Mouse (Mus musculus): Measurements from ENCODE around the gene Cst3.

The Cst3 gene

GRCm38 (mm10) chr2:148875335-148875811 lies at the start of gene Cst3:
Gene Cst3 (minus strand): TSS chr2:148875692.
- peak; percentile 86 for DNase-seq (ENCODE audit: low read depth, low spot score)

GRCm38 (mm10) chr2:148902286-148902685 lies 26.8 kb upstream of the Cst3 start:
- peak; percentile 61 for DNase-seq (ENCODE audit: low read depth, low spot score)

- no peak for DNase-seq (ENCODE audit: low read depth, low spot score)
Measured at GRCm38 (mm10) chr2:148900305-148900704, 24.8 kb upstream of the Cst3 start.

GRCm38 (mm10) chr2:148896219-148896618 lies 20.7 kb upstream of the Cst3 start:
- DNase-seq (ENCODE audit: low read depth, low spot score): no peak

- DNase-seq (ENCODE audit: low read depth, low spot score): no peak
Measured at GRCm38 (mm10) chr2:148893107-148893506, 17.6 kb upstream of the Cst3 start.

GRCm38 (mm10) chr2:148890021-148890851 lies 14.7 kb upstream of the Cst3 start:
- DNase-seq (ENCODE audit: low read depth, low spot score): no peak

- DNase-seq (ENCODE audit: low read depth, low spot score): no peak
Measured at GRCm38 (mm10) chr2:148889331-148890010, 14.0 kb upstream of the Cst3 start.

GRCm38 (mm10) chr2:148888872-148889271 lies 13.4 kb upstream of the Cst3 start:
- DNase-seq (ENCODE audit: low read depth, low spot score): no peak

- DNase-seq (ENCODE audit: low read depth, low spot score): no peak
Measured at GRCm38 (mm10) chr2:148884738-148885137, 9.2 kb upstream of the Cst3 start.

GRCm38 (mm10) chr2:148879199-148879598 lies 3.7 kb upstream of the Cst3 start:
- no peak for DNase-seq (ENCODE audit: low read depth, low spot score)

GRCm38 (mm10) chr2:148878641-148879130 lies 3.2 kb upstream of the Cst3 start:
- DNase-seq (ENCODE audit: low read depth, low spot score): no peak

- DNase-seq (ENCODE audit: low read depth, low spot score): no peak
Measured at GRCm38 (mm10) chr2:148877016-148877770, 1.7 kb upstream of the Cst3 start.

- no peak for DNase-seq (ENCODE audit: low read depth, low spot score)
Measured at GRCm38 (mm10) chr2:148874617-148875334, 716 bp downstream of the Cst3 start.

GRCm38 (mm10) chr2:148874224-148874616 lies 1.3 kb downstream of the Cst3 start:
- no peak for DNase-seq (ENCODE audit: low read depth, low spot score)

- DNase-seq (ENCODE audit: low read depth, low spot score): no peak
Measured at GRCm38 (mm10) chr2:148872860-148873259, 2.6 kb downstream of the Cst3 start.

GRCm38 (mm10) chr2:148870526-148870925 lies 5.0 kb downstream of the Cst3 start:
- no peak for DNase-seq (ENCODE audit: low read depth, low spot score)

GRCm38 (mm10) chr2:148868959-148869358 lies 6.5 kb downstream of the Cst3 start:
- DNase-seq (ENCODE audit: low read depth, low spot score): no peak

- no peak for DNase-seq (ENCODE audit: low read depth, low spot score)
Measured at GRCm38 (mm10) chr2:148864966-148865365, 10.5 kb downstream of the Cst3 start, which contains the start of gene 9230104L09Rik. Gene 9230104L09Rik (minus strand): TSS chr2:148865038.

- no peak for DNase-seq (ENCODE audit: low read depth, low spot score)
Measured at GRCm38 (mm10) chr2:148861693-148862092, 13.8 kb downstream of the Cst3 start.

GRCm38 (mm10) chr2:148860993-148861392 lies 14.5 kb downstream of the Cst3 start:
- no peak for DNase-seq (ENCODE audit: low read depth, low spot score)

- DNase-seq (ENCODE audit: low read depth, low spot score): no peak
Measured at GRCm38 (mm10) chr2:148857506-148857905, 18.0 kb downstream of the Cst3 start.

Measured in mesoderm, embryonic 11.5 days (tissue).